Mouse (Mus musculus) adrenal gland, postnatal 25 days (tissue): Measurements from ENCODE around the gene Ranbp9. TPM values are rescaled to one million over a fixed set of nuclear protein-coding genes. Genes with fewer than 3 reads are reported as not detected.

Experiments used
- DNase-seq: peaks from one replicate; pipeline ENCODE4 v3.0.0; 2021; ENCODE audit warnings: mixed read lengths
- long read RNA-seq: library from polyadenylated mRNA; stranded (forward); transcript quantifications from one replicate; pipeline ENCODE4 v2.0.0, GENCODE M21; 2021
- total RNA-seq: library from RNA; stranded (reverse); gene quantifications from 2 replicates; pipeline ENCODE4 v1.2.3, GENCODE M21; 2021

Ranbp9 gene
- total RNA-seq = 56.6 and 64.7 TPM in 2 replicates
- long read RNA-seq, transcript Ranbp9-201 (14 exons, 3,371 nt) = major isoform, 36 of 48 reads
- long read RNA-seq, partial matches to known transcripts = 6 of 48 reads
- long read RNA-seq, other reads (novel, unspliced or antisense) = 6 of 48 reads

DNA sequence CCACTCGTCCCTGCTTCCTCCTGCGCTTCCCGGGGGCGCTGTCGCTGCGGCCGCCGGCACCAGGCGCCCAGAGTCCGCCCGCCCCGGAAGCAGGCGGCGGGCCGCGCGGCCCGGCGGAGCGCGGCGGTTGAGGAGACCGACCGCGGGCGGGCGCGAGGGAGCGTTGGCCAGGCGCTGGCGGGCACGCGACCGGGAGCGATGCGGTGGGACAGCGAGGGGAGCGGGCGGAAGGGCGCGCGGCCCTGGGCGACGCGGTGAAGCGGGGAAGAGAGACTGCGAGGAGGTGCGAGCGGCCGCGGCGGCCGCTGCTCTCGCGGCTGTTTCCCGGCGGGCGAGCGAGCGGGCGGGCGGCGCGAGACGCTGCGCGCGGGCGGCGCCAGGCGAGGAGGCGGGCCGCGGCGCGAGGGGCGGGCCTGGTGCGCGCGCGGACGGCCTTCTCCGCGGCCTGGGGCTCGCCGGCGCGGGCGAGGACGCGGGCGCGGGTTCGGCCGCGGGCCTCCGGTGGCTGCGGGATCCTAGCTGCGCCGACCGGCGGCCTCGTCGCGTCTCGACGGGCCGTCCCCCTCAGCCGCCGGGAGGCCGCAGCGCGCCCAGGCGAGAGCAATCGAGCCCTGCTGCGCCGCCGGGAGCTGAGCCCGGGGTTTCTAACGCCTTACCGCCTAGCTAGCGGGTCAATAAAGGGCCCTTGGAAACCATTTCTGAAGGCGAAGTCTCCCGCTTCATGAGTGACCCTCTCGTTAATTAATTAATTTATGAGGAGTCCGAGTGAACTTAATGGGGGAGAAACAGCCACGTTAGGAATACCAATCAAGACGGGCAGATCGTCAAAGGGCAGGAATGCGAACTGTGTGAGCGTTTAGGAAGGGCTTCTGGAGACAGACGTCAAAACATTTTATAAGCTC, at the start of gene Ranbp9:
Gene Ranbp9, minus strand, starts transcription at position 326 of the 902 bp plus-strand sequence.
- peak; percentile 85 for DNase-seq

DNA sequence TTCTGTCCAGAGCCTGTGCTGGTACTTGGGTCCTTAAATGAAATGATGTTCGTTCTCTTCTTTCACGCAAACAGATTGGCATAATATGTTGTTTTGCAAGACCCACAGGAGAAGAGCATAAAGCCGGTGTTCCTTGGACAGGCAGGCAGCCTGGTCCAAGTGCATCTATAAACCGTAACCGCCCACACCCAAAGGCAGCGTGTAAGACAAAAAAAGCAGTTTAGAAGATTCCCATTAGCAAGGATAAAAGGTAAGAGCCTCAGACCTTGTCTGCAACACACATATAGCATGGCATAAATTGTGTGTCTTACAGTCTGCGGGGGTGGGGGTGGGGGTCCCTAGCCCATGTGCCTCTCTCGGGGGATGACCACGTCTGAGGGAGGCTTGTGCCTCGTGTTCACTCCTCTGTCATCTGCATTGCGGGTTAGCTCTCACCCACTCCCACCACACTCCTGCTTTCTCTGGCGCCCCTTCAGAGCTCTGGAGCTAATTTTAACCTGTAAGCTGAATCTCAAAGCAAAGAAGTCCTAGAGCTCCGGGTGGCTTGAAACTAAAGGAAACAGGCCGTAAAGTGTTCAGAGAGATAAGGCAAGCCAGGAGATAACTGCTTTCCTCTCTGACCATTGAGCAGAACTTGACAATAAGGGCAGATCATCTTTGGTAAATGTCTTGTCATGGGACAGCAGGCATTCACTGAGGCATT, 49.2 kb upstream of the Ranbp9 start:
- DNase-seq = no peak

DNA sequence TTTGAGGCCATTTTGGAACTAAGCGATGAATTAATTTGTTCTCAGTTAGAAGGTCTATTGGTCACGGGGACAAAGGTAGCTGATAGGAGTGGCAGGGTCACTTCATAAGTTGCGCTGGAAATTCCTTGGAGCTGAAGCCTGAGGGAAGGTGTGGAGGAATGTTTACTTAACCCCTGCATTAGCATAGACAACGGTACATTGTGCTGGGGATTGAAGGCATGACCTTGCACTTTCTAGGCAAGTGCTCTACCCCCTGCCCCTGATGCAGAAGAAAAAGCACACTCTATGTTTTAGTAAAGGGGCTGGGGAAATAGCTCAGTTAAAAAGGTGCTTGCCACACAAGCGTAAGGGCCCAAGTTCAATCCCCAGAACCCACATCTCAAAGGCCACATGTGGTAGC, 45.2 kb upstream of the Ranbp9 start:
- DNase-seq = no peak

DNA sequence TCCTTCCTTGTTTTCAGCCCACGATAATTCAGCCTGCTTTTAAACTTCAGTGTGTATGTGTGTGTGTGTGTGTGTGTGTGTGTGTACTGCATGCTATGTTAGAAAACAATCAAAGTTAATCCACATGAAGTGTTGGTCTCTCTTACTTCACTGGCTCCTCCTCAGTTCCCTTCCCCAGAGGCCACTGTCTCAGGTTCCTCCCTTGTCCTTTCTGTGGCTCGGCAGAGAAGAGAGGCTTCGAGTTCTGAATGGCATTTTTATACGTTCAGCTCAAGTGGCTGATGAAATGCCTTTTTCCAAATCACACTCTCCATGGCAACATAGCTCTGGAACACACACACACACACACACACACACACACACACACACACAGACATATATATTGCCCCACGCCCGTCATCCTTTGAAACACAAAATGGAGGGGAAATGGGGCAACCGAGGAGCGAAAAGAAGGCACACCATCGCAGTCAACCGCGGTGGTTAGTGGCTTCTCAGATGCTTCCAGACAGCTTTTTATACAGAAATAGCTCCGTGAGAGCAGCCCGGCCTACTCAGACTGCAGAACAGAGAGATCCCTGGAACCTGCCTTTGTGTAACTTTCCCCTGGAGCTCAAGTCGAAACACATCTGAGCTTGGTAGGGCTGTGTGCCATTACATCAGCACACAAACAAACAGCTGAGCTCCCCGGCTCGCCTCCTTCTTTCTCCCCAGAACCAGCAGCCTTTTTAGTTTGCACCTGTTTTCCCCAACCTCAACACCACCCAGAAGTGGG, 44.5 kb upstream of the Ranbp9 start:
- no peak for DNase-seq

DNA sequence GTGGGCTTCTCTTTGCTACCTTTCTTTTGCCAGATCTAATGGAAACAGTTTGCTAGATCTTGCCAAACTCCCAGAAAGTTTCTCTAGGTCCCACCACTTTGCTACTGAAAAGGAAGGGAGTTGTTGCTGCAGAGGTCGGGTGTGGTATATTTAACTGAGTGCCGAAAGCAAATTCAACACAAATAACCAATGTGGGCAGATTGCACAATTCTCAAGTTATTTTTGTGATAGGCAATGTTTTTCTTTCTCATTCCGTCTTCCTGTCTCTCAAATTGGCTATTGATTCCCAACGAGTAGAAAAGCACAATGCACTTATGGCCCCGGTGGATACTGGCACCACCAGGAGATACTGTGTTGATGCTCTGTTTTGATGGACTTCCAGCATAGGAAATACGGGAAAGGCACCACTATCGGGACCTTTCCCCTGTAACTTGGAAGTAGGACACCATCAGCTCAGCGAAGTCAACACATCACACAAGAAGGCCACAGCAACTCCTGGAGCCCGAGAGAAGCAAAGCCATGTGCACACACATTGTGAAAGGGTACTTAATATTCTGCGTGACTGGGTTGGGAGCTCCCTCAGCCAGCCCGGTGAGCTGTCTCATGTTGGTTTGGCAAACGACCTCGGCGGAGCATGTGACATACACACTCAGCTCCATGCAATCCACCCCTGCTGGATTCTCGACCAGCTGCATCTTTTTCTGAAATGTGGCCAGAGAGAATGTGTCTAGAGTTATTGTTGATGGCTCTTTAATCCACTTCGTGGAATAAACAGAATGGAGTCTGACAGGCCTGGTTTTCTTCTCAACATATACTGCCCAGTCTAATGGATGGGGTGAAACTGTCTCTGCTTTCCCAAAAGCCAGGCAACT, 43.6 kb upstream of the Ranbp9 start:
- DNase-seq = peak; percentile 56

DNA sequence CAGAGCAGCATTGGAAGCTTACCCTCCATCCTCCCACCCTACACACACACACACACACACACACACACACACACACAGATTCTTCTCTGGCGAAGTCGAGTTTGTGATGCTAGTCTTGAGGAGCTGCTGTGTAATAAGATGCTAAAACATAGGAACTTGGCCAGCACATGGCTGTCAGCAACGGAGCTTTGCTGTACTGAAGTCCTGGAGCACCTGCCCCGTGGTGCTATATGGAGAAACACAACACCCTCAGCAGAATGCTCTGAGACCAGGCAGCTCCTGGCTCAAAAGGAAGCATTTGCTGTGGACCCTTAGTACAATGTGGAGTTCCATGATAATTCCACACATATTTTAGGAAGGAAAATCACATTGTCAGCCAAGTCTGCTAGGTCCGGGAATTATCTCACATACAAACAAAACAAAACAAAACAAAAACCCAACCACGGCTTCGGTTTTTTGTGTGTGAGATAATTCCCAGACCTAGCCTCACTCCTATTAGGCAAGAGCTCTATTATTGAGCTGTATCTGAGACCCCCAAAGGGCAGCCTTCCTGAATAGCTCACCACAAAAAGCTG, 42.9 kb upstream of the Ranbp9 start:
- no peak for DNase-seq

DNA sequence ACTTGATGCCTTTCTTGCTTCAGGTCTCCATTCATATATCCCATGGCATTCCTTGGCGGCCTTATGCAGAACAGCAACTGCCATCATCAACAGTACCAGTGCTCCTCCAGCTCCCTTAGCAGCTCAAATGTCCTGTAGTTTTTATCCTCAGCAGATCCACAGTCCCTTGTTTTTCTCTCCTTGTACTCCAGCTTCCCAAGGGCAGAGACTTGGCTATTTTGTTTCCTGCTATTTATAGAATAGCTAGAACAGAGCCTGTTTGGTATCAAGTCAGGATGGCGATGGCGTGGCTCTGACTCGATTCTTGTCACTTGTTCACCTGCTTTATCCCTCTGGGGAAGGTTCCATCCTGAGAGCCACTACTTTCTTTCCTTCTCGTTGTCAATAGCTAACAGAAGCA, 40.9 kb upstream of the Ranbp9 start:
- DNase-seq = no peak

DNA sequence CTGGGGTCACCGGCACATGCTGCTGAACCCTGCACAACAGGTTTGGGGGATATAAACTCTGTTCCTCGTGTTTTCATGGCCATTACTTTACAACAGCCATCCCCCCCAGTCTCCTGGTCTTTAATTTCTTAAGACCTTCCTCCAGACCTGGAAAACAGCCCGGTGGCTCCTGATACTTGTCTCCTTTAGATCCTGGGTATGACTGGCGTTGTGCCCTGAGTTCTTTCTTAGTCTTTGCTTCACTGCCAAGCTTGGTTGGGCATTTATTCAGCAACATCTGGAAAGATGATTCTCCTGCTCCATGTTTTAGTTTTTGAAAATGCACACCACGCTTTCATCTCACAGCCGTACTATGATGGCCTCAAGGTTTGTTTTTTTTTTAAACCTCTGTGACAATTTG, 38.2 kb upstream of the Ranbp9 start:
- no peak for DNase-seq

DNA sequence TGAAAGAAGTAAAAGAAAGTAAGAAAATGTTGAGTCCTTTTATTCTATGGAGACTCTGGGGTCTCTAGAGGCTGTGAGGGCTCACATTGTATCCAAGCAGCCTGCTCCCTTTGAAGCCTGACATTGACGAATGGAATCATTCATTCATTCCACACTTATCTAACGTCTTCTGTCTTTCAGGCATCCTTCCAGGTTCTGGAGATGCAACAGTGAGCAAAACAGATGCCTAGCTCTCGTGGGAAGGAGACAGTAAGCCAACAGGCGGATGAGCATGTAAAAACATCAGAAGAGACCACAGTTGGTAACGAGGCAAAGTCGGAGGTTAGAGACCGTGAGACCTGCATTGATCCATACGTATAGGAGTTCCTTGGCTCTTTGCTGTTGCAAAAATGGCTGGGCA, 36.3 kb upstream of the Ranbp9 start:
- DNase-seq = no peak

DNA sequence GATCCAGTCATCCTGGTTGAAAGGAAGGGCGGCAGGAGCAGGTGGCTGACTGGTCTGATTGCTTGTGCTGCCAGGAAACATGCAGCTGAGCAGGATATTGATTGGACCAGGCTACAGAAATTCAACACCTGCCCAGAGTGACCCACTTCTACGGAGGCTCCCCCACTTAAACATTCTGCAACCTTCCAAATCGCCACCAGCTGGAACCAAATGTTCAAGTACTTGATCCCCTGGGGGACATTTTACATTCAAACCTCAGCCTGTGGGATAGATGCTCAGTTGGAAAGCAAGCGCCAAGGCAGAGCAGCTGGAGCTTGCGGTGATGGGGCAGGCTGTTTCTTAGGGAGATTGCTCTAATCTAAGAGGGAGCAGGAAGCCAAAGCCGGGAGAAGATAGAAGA, 35.8 kb upstream of the Ranbp9 start:
- no peak for DNase-seq

DNA sequence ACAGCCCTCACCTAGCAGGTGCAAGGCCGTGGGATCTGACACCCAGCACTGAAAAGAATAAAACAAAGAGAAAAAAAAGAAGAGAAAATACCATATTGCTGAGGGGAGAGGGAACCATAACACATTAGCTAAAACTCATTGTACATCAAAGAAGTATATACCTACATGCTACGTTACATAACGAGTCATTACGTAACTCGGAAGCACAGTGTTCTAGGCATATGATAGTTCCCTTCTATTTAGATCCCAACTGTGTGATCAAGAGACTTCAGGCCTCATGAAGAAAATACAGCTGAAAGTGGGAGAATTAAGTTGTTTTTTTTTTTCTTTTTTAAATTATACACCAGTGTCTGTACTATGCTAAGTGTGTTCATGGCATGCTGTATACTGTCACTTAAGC, 35.0 kb upstream of the Ranbp9 start:
- no peak for DNase-seq

DNA sequence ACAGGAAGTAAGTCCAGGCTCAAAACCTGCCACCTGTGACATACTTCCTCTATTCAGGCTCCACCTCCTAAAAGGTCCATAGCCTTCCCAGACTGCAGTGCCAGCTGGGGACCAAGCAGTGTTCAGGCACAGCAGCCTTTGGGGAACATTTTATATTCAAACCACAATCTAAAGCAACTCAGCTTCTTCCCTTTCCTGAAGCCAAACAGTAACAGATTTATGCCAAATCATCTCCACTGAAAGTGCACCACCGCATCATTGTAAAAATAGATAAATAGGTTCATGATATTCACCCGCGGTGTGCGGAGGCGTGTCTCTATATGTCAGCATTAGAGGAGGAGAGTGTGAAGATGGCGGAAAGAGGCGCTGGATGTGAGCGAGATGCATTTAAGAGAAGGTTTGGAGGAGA, 33.9 kb upstream of the Ranbp9 start:
- DNase-seq = no peak

DNA sequence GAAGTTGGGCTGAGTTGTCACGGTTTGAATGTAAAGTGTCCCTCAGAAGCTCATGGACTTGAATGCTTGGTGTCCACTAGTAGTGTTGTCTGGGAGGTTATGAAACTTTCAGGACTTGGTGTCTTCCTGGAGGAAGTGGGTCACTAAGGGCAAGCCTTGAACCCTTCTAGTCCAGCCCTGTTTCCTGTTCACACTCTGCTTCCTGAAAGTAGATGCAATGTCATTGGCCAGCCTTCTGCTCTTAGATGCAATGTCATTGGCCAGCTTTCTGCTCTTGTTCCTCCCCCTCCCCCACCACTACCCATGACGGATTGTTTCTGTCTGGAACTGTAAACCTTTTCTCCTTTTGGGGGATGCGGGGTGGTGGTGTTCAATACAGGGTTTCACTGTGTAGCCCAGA, 31.7 kb upstream of the Ranbp9 start:
- no peak for DNase-seq

DNA sequence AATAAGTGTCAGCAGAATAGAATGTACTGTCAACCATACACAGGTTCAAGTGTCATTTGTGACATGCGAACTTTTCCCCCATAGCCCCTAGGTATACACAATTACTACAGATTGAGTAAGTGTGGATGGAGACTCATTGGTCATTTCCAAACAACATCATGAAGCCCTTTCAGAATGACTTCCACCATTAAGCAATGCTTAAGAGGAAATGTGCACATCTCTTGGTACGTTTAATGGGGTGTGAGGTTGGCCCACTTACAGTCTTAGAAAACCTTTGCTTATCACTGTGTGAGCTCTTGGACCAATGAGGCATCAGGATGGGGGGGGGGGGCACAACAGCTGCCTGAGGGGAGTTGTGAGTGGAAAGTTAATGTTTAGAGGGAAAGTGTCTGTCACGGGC, 24.7 kb upstream of the Ranbp9 start:
- no peak for DNase-seq

DNA sequence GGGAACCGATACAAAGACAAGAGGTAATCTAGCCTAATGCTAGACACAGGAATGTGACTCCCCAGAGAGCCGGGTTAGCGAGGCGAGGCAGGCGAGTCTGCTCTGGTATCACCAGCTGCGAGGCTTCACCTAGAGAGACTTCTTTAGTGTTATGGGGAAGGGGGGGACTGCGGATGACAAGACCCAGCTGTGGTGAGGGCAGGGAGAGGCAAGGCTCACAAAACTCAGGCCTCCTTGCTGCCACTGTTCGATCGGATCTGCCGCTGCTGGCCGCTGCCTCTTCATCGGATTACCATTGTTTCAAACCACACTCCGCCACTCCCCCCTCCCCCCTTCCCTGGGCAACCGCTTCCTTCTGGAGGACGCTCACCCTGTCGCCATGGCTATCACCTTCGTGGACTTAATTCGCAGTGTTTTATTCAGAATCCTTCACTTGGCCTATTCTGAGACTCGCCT, 22.3 kb upstream of the Ranbp9 start:
- DNase-seq = peak; percentile 20

DNA sequence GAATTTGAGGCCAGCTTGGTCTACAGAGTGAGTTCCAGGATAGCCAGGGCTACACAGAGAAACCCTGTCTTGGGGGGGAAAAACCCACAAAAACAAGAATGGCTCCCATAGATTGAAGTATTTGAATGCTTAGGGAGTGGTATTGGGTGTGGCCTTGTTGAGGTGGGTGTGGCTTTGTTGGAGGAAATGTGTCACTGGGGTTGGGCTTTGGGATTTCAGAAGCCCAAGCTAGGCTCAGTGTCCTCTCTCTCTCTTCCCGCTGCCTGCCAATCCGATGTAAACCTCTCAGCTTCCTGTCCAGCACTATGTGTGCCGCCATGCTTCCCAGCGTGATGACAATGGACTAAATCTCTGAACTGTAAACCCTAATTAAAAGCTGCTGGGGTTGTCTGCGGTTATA, 20.5 kb upstream of the Ranbp9 start:
- DNase-seq = no peak

DNA sequence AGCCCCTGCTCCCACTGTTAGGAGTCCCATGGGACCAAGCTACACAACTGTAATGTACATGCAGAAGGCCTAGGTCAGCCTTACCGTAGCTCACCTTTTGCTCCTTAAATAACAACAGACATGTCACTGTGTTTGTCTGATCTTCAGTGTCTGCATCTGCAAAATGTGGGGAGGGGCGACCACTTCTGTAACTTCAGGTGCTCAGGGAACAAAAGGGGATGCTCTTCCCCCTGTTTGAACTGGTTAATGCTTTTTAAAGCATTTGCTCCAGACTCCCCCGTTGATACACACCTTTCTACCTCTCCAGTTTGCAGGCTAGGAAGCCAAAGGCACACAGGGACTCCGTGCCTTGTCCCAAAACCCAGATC, 19.4 kb upstream of the Ranbp9 start:
- no peak for DNase-seq

DNA sequence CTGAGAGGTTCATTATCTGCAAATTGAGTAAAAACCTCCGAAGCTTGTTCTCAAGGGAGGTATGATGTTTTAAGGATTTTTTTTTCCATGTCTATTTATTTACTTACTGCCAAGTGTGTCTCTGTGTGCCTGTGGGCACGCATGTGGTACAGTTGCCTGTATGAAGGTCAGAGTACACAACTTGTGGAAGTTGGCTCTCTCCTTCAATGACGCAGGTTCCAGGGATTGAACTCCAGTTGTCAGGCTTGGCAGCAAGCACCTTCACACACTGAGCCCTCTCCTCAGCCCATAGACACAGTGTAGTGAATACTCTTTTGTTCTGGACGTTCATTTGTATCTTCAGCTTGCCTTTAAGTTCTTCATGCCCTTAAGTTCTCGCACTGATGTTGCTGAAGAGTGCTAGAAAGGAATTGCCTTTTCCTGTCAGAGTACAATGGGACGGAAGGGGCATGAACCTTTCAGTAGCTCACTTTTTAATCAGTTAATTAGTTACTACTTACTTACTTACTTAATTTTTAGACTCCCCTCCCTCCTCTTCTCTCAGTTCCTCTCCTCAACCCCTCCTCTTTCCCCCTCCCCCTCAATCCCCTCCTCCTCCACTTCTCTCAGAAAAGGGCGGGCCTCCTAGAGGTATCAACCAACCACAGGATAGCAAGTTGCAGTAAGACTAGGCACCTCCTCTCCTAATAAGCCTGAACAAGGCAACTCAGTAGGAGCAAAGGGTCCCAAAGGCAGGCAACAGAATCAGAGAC, 18.8 kb upstream of the Ranbp9 start:
- DNase-seq = no peak

DNA sequence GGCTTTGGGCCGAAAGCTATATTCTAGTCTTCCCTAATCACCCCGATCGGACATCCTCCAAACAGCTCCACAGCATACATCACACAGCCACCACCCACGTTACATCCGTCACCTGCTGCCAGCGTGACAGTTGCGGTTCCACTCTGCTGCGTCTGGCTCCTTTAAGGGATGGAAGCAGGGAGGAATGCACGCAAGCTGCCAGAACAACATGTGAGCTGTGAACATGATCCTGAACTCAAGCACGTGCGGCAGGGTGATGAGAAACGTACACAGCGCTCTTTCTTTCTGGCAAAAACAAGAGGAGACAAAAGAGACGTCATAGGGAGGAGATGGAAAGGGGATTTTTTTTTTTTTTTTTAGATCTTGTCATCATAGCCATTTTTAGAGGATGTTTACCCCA, 17.8 kb upstream of the Ranbp9 start:
- DNase-seq = no peak

DNA sequence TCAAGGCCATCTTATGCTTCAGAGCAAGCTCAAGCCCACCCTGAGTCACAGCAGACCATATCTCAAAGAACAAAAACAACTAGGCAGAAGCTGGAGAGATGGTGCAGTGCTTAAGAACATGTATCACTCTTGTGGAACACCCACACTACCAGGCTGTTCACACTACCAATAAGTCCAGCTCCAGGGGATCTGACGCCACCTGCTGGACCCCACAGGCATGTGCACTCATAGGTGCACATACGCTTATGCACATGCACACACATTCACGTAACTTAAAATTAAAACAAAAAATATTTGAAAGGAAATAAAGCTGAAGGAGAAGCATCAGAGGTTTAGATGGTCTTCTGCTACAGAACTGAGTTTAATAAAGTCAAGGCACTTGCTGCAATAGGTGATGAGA, 16.7 kb upstream of the Ranbp9 start:
- DNase-seq = no peak

DNA sequence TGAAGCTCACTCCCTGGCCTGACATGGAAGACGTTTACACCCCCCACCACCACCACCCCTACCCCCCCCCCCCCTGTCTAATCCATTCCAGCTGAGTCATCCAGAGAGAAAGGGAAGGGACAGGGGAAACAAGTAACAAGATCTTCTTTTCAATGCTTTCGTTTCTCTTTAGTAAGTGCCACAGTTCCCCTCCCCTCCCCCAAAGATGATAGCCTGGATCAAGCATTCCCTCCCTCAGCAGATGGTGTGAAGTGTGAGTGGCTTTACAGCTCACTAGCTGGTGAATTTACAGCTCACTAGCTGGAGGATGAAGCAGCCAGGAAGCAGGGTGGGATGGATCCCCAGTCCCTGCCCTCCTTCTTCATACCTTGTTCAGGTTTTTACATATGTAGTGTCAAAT, 15.6 kb upstream of the Ranbp9 start:
- no peak for DNase-seq
